Mouse (Mus musculus) c-Kit-positive CD71-negative TER-119-negative erythroid progenitor cells, embryonic 14.5 days (primary cell): ENCODE results near the gene Ghrl.

Experiments
- DNase-seq: peaks from one replicate; pipeline ENCODE4 v3.0.0-alpha.2; 2013; ENCODE audit warnings: low read depth

The Ghrl gene

GRCm38 (mm10) chr6:113667611-113668122 is 52.0 kb downstream of the Ghrl start:
- DNase-seq, result no peak
